Mouse (Mus musculus): ENCODE measurements at regions not wholly inside any gene's neighbourhood (a gene's known extent, or its start where the extent isn't known, plus 50 kb on each side); places are given as distances from the start of the nearest gene placed in this dataset.

DNA sequence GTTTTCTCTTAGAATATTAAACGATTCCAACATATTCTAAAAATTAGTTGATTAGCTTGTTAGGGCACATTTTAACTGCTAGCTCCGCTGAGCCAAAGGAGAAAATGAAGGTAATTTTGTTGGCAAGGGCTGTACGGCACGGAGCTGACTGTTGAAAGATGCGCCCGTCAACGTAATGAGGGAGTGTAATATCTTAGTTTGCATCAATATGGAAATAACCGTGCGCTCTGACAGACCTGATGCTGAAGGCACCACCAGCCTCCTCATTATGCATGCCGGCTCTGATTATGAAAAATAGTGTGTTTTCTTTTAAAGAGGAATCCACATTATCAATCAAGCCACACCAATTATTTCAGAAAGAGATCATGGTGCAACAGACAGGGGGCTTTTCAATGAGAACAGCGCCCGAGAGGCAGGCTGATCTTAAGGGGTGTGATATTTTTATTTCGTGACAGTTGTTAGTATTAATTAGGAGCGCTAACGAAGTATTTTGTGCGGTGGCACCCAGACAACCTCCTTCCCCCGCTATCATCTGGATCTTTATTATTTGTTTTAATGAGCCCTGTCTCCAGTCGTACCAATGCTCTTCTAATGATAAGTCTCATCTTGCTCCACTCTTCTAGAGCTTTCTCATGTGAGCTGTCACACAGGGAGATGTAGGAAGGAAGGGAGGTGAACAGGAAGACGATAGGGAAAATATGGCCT is 99.9 kb upstream of the Ctbp2 start:
- DNase-seq, result no peak

DNA sequence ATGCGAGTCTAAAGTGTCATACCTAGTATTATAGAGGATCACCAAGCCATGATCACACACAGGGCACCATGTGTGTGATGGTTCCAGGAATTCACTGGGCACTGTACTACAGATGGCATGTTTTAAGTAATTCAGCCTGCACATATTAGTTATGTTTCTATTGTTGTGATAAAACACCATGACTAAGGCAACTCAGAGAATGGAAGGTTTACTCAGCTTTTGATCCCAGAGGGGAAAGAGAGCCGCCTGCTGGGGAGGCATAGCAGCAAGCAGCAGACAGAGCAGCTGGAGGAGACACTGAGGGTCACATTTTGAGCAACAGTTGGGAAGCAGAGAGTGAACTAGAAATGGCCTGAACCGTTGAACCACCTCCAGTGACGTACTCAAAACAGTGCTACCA is 88.2 kb upstream of the Ctbp2 start:
- DNase-seq, result no peak

DNA sequence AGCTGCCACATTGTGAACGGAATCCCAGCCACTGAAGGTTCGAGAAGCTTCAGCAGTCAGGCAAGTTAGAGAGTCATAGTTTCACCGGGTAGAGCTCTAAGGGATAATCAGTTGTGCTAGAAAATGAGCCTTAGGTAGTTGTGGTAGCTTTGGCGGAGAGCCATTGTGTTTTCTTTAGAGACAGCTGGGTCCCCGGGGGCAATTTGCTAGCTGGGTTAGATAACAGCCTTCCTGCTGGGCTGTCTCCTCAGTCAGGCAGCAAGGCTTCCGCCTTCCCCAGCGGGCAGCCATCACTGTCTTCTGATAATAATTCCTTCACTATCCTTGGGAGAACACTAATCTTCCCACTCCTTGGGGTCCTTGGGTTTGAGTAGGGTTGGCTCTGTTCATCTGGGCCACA is 81.5 kb upstream of the Ctbp2 start:
- no peak for DNase-seq

DNA sequence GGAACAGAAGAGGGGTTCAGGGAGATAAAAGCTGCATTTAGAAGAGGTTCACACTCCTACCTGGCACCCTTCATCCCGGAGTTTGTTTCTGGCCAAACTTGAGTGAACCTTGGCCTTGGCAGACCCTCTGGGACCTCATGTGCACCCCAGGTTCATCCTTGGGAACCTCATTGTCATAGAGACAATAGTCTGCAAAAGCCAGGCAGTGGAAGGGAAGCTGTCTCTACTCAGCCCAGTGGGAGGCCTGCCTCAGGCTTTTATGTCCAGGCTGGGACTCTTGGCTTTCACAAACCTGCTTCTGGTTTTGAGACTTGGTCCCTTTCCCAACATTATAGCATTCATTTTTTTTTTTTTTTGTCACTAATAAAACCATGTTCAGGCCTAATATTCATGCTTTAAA is 80.3 kb upstream of the Ctbp2 start:
- DNase-seq, result no peak

DNA sequence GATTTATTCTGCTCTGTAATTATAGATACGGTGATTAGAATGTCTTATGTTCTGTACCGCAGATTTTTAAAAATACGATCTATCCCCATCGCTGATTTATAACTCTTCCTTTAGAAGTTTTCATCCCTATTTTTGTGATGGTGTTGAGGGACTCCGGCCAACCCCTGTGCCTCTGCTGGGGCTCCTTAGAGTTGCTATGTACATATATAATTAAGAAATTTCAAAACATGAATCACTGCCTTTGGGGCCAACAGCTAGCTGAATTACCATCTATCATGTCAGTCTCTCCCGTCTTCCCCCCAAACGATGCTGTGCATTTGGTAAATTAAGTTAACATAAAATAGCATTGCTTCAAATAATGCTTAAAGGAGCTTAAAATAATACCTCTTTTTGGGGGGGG is 79.8 kb upstream of the Ctbp2 start:
- DNase-seq, result no peak

DNA sequence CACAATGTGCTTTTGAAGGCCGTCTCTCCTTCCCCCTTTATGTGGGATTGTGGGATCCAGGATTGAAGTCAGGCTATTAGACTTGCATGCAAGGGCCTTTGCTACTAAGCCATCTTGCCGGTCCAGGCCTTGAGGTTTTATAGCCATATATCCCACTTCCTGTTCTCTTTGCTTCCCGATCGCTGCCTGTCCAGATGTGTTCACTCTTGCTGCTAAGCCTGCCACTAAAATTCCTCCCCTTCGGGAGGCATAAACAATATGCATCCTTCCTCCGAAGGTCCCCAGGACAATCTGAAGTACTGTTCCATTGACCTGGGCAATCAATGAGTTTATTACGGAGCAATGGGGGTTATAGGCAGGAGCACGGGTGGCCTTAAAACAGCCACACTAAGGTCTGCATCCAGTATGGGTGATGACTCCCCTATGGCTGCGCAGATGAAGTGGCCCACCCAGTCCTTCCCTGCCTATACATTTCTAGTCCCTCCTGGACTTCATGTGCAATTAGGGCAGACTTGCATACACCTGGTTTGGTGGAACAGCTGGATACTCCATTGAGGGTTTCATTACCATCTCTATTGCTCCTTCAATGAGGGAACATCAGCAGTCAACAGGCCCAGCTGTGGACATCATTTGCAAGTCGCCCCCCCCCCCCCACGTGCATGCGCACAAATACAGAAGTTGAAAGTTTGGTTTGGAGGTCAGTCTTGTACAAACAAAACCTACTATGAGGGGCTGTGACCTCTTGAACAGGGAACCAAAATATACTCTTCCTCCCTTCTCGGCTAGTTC is 78.1 kb upstream of the Ctbp2 start:
- DNase-seq, result no peak

DNA sequence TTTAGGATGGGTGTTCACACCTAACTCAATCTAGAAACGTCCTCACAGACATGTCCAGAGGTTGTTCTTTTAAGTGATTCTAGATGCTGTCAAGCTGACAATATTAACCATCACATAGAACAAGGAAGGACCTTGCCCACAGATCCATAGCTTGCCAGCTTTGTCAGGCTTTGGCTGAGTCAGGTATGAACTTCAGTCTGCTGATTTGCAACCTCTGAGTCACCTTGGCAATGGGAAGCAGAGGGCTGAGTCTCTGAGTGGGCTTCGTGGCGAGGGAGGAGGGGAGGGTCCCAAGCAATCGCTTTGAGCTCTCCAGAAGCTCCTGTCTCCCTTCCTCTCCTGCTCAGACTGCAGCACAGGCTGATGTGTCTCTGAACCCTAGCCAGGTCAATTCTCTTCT is 74.9 kb upstream of the Ctbp2 start:
- DNase-seq, result no peak

DNA sequence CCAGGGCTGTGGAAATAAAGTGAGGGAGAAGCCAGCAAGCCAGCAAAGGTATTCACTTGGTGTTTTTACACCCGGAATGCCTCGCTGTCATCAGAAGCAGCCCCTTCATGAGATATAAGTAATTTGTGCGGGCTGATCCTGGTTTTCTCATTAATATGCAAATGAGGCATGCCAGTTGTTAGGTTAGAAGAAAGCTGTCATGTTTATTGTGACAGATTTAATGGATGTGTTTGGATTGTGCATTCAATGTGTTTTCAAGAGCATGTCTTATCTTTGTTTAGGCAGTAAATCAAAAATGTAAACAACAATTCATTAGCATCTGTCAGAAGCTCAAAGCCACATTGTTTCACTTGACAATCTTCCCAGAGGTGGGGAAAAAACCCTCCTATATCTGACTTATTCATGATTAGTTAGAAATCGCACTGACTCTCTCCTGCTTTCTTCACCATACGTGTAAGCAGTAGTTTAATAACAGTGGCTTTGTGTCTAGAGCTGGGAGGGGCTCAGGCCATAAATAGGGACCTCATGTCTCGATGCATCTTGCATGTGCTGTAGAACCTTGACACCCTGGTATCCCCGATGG is 65.8 kb upstream of the Ctbp2 start:
- DNase-seq, result no peak

DNA sequence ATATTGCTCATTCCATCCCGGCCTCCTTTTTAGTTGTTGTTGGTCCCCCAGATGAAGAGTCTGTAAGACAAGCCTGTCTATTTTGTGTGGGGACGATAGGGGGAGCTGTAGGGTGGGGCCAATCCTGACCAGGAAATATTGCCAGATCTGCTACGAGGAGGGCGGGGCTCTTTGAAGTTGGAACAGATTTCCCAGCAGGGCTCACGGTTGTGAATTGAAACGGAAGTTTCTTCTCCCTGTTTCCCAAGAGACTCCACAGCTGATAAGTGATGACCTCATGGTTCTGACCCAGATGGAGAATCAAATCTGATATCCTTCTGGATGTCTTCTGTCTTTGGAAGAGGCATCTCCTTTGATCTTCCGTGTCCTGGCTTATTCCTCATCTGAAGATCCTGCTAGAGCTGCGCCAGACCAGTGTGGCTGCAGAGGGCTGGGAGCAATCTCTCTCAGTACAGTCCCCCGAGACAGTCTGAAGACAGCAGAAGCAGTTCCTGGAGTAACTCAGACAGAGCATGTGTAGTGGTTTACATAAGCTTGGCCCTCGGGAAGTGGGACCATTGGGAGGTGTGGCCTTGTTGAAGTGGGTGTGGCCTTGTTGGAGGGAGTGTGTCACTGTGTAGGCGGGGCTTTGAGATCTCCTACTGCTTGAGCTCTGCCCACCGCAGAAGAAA is 61.9 kb upstream of the Ctbp2 start:
- no peak for DNase-seq

DNA sequence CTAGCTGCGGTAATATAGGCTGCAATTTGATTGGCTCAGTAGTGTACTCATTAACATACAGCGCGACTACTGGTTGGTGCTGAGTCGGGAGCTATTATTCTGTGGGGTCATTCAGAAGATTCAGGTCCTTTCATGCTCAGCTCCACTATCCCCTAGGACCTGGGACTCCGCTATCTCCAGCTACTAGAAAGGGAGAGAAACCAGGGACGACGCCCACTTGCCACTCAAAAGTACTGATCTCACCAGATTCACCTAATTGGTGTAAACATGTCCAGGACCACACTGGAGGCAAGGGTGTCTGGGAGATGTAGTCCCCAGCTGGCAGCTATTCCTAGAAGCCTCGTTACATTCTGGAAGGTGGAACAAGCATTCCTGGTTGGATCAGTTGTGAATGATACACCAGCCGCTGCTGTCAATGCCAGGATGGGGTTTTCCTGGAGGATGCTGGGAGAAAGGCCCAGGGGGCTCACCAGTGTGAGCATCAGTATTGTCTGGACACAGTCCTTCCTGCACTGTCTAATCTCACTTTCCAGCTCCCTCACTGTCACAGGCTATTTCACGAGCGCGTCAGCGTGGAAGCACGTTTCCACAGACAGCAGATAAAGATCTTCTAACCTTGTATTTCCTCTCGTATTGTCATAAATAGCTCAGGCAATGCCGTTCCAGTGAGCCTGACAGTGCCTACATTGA is 60.9 kb upstream of the Ctbp2 start:
- DNase-seq, result no peak

DNA sequence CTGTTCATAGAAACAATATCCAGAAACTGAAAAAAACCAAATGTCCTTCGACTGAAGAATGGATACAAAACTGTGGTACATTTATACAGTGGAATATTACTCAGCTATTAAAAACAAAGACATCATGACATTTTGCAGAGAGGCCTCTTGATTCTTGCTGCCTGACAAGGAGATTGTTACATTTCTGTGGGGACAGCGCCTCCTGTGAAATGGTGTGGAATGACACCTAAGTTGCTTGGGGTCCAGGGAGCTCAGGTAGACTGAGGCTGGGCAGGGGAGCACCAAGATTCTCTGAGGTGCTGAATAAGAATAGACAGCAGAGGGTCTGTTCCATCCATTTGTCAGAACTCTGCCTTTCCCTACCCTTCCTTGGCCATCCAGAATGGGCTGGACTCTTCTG is 57.2 kb upstream of the Ctbp2 start:
- no peak for DNase-seq

DNA sequence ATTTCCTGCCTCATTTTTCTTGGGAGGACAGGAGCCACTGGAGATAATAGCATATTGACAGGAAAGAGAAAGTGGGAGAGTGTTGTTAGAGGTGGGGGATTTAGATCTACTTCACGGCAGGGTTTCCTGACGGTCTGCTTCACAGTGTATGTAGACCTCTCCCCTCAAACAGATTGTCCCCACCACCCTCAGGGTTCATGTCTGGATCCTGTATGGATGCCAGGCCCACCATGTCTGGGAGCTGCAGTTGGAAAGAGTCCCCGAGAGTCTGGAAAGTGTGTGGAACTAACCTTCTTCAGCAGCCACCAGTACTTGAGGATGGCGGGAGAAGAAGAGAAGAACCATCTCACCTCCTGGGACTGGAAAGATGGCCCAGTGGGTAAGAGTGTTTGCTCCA is 53.0 kb upstream of the Ctbp2 start:
- DNase-seq, result no peak

DNA sequence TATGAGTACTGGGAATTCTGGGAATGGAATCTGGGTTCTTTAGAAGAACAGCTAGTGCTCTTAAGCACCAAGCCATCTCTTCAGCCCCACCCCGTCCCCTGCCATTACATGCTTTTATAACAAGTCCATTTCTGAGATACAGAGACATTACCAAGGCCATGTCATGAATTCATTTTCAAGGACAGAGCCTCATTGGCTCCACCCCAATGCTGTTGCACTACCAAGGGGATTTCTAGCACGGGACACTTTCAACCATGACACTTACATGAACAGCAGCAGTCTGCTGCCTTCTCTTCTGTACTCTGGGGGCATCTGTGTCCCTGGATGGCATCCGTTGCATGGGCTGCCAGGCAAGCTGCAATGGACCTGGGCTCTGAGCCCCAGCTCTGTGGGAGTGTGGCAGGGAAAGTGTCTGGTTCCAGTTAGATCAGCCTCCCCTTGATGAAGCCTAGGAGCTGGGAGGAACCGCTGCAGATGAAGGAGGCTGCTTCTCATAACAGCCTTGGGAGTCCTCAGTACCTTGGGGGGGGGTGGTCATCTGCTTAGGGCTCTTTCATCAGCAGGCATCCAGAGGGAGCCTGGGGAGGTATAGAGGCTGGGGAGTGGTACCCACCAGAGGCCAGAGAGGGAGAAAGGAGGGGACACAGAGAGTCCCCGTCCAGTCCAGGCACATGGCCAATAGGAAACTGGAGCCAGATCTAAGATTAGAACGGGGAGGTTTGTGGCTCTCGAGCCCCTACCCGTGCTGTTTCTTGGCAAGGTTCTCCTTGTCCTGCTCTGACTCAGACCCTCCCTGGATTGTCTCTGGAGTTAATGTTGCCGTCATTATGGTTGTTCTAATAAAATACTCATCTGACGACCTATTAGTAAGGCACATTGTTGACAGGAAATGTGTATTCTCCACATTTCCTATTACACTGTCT is 52.4 kb upstream of the Ctbp2 start:
- DNase-seq, result no peak

Data from right cerebral cortex, postnatal 25 days (tissue).